In genomic region chr15:78960088-78960487, GRCm38 (mm10) we compare ENCODE assay signal across 13 mouse cellular contexts. TPM values are rescaled to one million over a fixed set of nuclear protein-coding genes. Genes with fewer than 3 reads are reported as not detected.
DNase-seq lines count a peak whose midpoint lies in the region; ATAC-seq and TF ChIP-seq lines count a peak whose summit lies in the region.
"Had no signal": no experiment of that assay in that cellular context is flagged by ENCODE, and none has a peak within 500 bp of the region (broad histone marks: within the 10 kb centered on the region; RNA-seq: fewer than 3 reads in every experiment).

No protein-coding gene starts in this region.

- TF ChIP-seq CTCF in stomach, postnatal 0 days (IDR thresholded peaks at IDR 0.05; ENCODE audit: low read depth), result no peak

- no peaks in the 10 kb centered on the region for H3K27me3 ChIP-seq in liver, embryonic 16.5 days (ENCODE audit: control insufficient read depth, insufficient read depth, low read depth, low read length)
- H3K27me3 ChIP-seq in liver, embryonic 12.5 days (replicated peaks), result peaks cover 9% of the 10 kb centered on the region
- H3K27me3 ChIP-seq in stomach, postnatal 0 days (ENCODE audit: control insufficient read depth, insufficient read depth, low read length), result no peaks in the 10 kb centered on the region
- H3K27me3 ChIP-seq: limb, embryonic 15.5 days had no signal

- no peak overlapping the region for H3K27ac ChIP-seq in liver, embryonic 16.5 days (ENCODE audit: low read length)
- H3K27ac ChIP-seq in liver, embryonic 12.5 days, result no peak overlapping the region
- no peak overlapping the region for H3K27ac ChIP-seq in stomach, postnatal 0 days (replicated peaks)
- H3K27ac ChIP-seq: limb, embryonic 15.5 days had no signal

- no peak for TF ChIP-seq EP300 in stomach, postnatal 0 days (optimal IDR thresholded peaks at IDR 0.05)

- H3K4me1 ChIP-seq in liver, embryonic 16.5 days (ENCODE audit: control insufficient read depth, low read depth, low read length), result no peaks in the 10 kb centered on the region
- no peaks in the 10 kb centered on the region for H3K4me1 ChIP-seq in liver, embryonic 12.5 days
- H3K4me1 ChIP-seq in stomach, postnatal 0 days (replicated peaks; ENCODE audit: control insufficient read depth, insufficient read depth), result no peaks in the 10 kb centered on the region

- H3K4me2 ChIP-seq in liver, embryonic 16.5 days (ENCODE audit: low read depth, low read length), result no peak overlapping the region
- H3K4me2 ChIP-seq in liver, embryonic 12.5 days, result no peak overlapping the region
- H3K4me2 ChIP-seq in stomach, postnatal 0 days (replicated peaks; ENCODE audit: low read depth), result no peak overlapping the region
- H3K4me2 ChIP-seq: limb, embryonic 15.5 days had no signal

- H3K36me3 ChIP-seq in liver, embryonic 16.5 days (ENCODE audit: control insufficient read depth, insufficient read depth), result no peaks in the 10 kb centered on the region
- no peaks in the 10 kb centered on the region for H3K36me3 ChIP-seq in liver, embryonic 12.5 days
- no peaks in the 10 kb centered on the region for H3K36me3 ChIP-seq in stomach, postnatal 0 days (ENCODE audit: control insufficient read depth, insufficient read depth, low read length)

- ATAC-seq in liver, embryonic 16.5 days (ENCODE audit: low read depth), result 0 out of 2 replicates have a peak, but pooled peaks have one; percentile 11
- ATAC-seq in liver, embryonic 12.5 days, result no peak
- peak; percentile 74 for ATAC-seq in stomach, postnatal 0 days (ENCODE audit: low FRiP score, low TSS enrichment)

- H3K9ac ChIP-seq in liver, embryonic 16.5 days (ENCODE audit: low read depth, low read length), result no peak overlapping the region
- H3K9ac ChIP-seq in liver, embryonic 12.5 days, result no peak overlapping the region
- H3K9ac ChIP-seq in stomach, postnatal 0 days (ENCODE audit: low read length), result no peak overlapping the region; the same call in 1 of the 2 replicates
- H3K9ac ChIP-seq: limb, embryonic 15.5 days had no signal

- no peaks in the 10 kb centered on the region for H3K9me3 ChIP-seq in liver, embryonic 16.5 days (replicated peaks; ENCODE audit: control insufficient read depth, low read length)
- no peaks in the 10 kb centered on the region for H3K9me3 ChIP-seq in liver, embryonic 12.5 days (replicated peaks)
- no peaks in the 10 kb centered on the region for H3K9me3 ChIP-seq in stomach, postnatal 0 days (ENCODE audit: control insufficient read depth, low read length)
- H3K9me3 ChIP-seq: limb, embryonic 15.5 days had no signal

- H3K4me3 ChIP-seq in liver, embryonic 16.5 days (ENCODE audit: low read depth, low read length), result no peak overlapping the region
- no peak overlapping the region for H3K4me3 ChIP-seq in liver, embryonic 12.5 days
- no peak overlapping the region for H3K4me3 ChIP-seq in stomach, postnatal 0 days (ENCODE audit: low read depth, low read length)
- H3K4me3 ChIP-seq: erythroblast, embryonic 14.5 days; limb, embryonic 15.5 days had no signal

- peak; percentile 87 for DNase-seq in adrenal gland, adult 2 months
- DNase-seq in heart, adult 9 months (ENCODE audit: low spot score in 2 of 2), result peak; percentile 63 to 78
- DNase-seq in stomach, postnatal 0 days (ENCODE audit: low spot score), result peak; percentile 71
- no peak for DNase-seq in right cerebral cortex, postnatal 10 days (ENCODE audit: low spot score in 2 of 2)
- no peak for DNase-seq in ovary, postnatal 14 days (ENCODE audit: low spot score)
- DNase-seq in natural killer cell, adult 2 months (ENCODE audit: low spot score in 2 of 2), result no peak
- DNase-seq: cerebellum, postnatal 36 days; layer of hippocampus, adult 9-11 months; spleen, adult 18-20 months had no signal

- WGBS in liver, embryonic 16.5 days (ENCODE audit: insufficient replicate concordance), result 43% methylated on average over 4 of the region's 4 CpGs
- WGBS in liver, embryonic 12.5 days (ENCODE audit: insufficient replicate concordance), result 52% methylated on average over 4 of the region's 4 CpGs
- 36% methylated on average over 4 of the region's 4 CpGs for WGBS in stomach, postnatal 0 days

RNA-seq across cellular contexts. Expression of gene Triobp, which starts 12.6 kb away (rescaled TPM):
- 18.0 and 20.8 TPM in 2 replicates for polyA plus RNA-seq in liver, embryonic 16.5 days (2015; fragmentation: Nextera tagmentation; extraction: Ambion mirVana)
- 21.0 and 26.8 TPM in 2 replicates for polyA plus RNA-seq in liver, embryonic 12.5 days (2016; fragmentation: Nextera tagmentation; extraction: Ambion mirVana)
- total RNA-seq in adrenal gland, adult 2 months (2021), result 100 to 1,000 TPM in 1 of 2 experiments, 10 to 100 TPM in 1; 93.7 to 129 TPM
- polyA plus RNA-seq in adrenal gland, adult 2 months (2012; rRNA removed), result 101 and 134 TPM in 2 replicates
- polyA plus RNA-seq in stomach, postnatal 0 days (2015; fragmentation: Nextera tagmentation; extraction: Ambion mirVana), result 22.4 and 30.6 TPM in 2 replicates

RNA-seq across cellular contexts. Expression of gene Nol12, which starts 25.4 kb away (rescaled TPM):
- 24.0 and 25.1 TPM in 2 replicates for polyA plus RNA-seq in liver, embryonic 16.5 days (2015; fragmentation: Nextera tagmentation; extraction: Ambion mirVana)
- polyA plus RNA-seq in liver, embryonic 12.5 days (2016; fragmentation: Nextera tagmentation; extraction: Ambion mirVana), result 47.9 and 51.6 TPM in 2 replicates
- 10 to 100 TPM; 42.0 to 57.2 TPM for total RNA-seq in adrenal gland, adult 2 months (2021)
- polyA plus RNA-seq in adrenal gland, adult 2 months (2012; rRNA removed), result 21.3 and 22.5 TPM in 2 replicates
- polyA plus RNA-seq in stomach, postnatal 0 days (2015; fragmentation: Nextera tagmentation; extraction: Ambion mirVana), result 32.3 and 36.4 TPM in 2 replicates

RNA-seq across cellular contexts. Expression of gene Lgals1, which starts 33.6 kb away (rescaled TPM):
- 295 and 318 TPM in 2 replicates for polyA plus RNA-seq in liver, embryonic 16.5 days (2015; fragmentation: Nextera tagmentation; extraction: Ambion mirVana)
- 644 and 660 TPM in 2 replicates for polyA plus RNA-seq in liver, embryonic 12.5 days (2016; fragmentation: Nextera tagmentation; extraction: Ambion mirVana)
- 100 to 1,000 TPM; 386 to 613 TPM for total RNA-seq in adrenal gland, adult 2 months (2021)
- 341 and 382 TPM in 2 replicates for polyA plus RNA-seq in adrenal gland, adult 2 months (2012; rRNA removed)
- 1,326 and 1,632 TPM in 2 replicates for polyA plus RNA-seq in stomach, postnatal 0 days (2015; fragmentation: Nextera tagmentation; extraction: Ambion mirVana)

RNA-seq across cellular contexts. Expression of gene Pdxp, which starts 46.4 kb away (rescaled TPM):
- 2.7 and 3.1 TPM in 2 replicates for polyA plus RNA-seq in liver, embryonic 16.5 days (2015; fragmentation: Nextera tagmentation; extraction: Ambion mirVana)
- polyA plus RNA-seq in liver, embryonic 12.5 days (2016; fragmentation: Nextera tagmentation; extraction: Ambion mirVana), result 17.1 and 17.4 TPM in 2 replicates
- total RNA-seq in adrenal gland, adult 2 months (2021), result 1 to 10 TPM; 2.4 to 5.7 TPM
- 18.8 and 30.1 TPM in 2 replicates for polyA plus RNA-seq in adrenal gland, adult 2 months (2012; rRNA removed)
- 4.1 and 4.3 TPM in 2 replicates for polyA plus RNA-seq in stomach, postnatal 0 days (2015; fragmentation: Nextera tagmentation; extraction: Ambion mirVana)

Comparison
In these comparisons a context has a peak if more than half of its experiments do, and no peak if none do; other contexts are left out.
1. DNase-seq: peak in adrenal gland, adult 2 months (single experiment), heart, adult 9 months (2 of 2) and stomach, postnatal 0 days (single experiment); none in right cerebral cortex, postnatal 10 days (0 of 2), ovary, postnatal 14 days (single experiment) and natural killer cell, adult 2 months (0 of 2).